Mouse (Mus musculus): ENCODE data around the gene Nt5dc1.

The Nt5dc1 gene

GRCm38 (mm10) chr10:34328310-34328709 is 90.0 kb downstream of the Nt5dc1 start:
- Histone ChIP-seq H3K36me3 (ENCODE audit: insufficient read depth, low read length) (no peaks in the 10 kb centered on the region), H3K4me3 (replicated peaks; ENCODE audit: low read length) (no peak overlapping the region), H3K4me1 (replicated peaks; ENCODE audit: low read depth, low read length) (no peaks in the 10 kb centered on the region; the same call in 1 of the 2 replicates), H3K9me3 (ENCODE audit: low read length) (no peaks in the 10 kb centered on the region), H3K27me3 (ENCODE audit: insufficient read depth, low read length) (no peaks in the 10 kb centered on the region)
- TF ChIP-seq NANOG (IDR thresholded peaks at IDR 0.05; ENCODE audit: borderline replicate concordance, low read length): no peak
- TF ChIP-seq POU5F1 (IDR thresholded peaks at IDR 0.05; ENCODE audit: borderline replicate concordance, low read length): no peak
- peak; percentile 40 for TF ChIP-seq CTCF (conservative IDR thresholded peaks at IDR 0.05; ENCODE audit: low read length)

- Histone ChIP-seq H3K4me3 (replicated peaks; ENCODE audit: low read length) (no peak overlapping the region), H3K4me1 (replicated peaks; ENCODE audit: low read depth, low read length) (no peaks in the 10 kb centered on the region; the same call in 1 of the 2 replicates), H3K9me3 (ENCODE audit: low read length) (no peaks in the 10 kb centered on the region), H3K36me3 (ENCODE audit: insufficient read depth, low read length) (no peaks in the 10 kb centered on the region), H3K27me3 (ENCODE audit: insufficient read depth, low read length) (no peaks in the 10 kb centered on the region)
- no peak for TF ChIP-seq POU5F1 (IDR thresholded peaks at IDR 0.05; ENCODE audit: borderline replicate concordance, low read length)
Observed at GRCm38 (mm10) chr10:34327144-34327543, 91.2 kb downstream of the Nt5dc1 start.

GRCm38 (mm10) chr10:34326701-34327100 is 91.7 kb downstream of the Nt5dc1 start:
- no peak for TF ChIP-seq NANOG (IDR thresholded peaks at IDR 0.05; ENCODE audit: borderline replicate concordance, low read length)
- TF ChIP-seq CTCF (conservative IDR thresholded peaks at IDR 0.05; ENCODE audit: low read length): peak; percentile 95
- no peaks in the 10 kb centered on the region for H3K9me3 ChIP-seq (ENCODE audit: low read length)
- H3K4me1 ChIP-seq (replicated peaks; ENCODE audit: low read depth, low read length): no peaks in the 10 kb centered on the region; the same call in 1 of the 2 replicates
- H3K36me3 ChIP-seq (ENCODE audit: insufficient read depth, low read length): peaks cover 3% of the 10 kb centered on the region; the same call in 1 of the 2 replicates
- H3K27me3 ChIP-seq (ENCODE audit: insufficient read depth, low read length): no peaks in the 10 kb centered on the region
- no peak overlapping the region for H3K4me3 ChIP-seq (replicated peaks; ENCODE audit: low read length)

GRCm38 (mm10) chr10:34320809-34321208 is 97.5 kb downstream of the Nt5dc1 start:
- Histone ChIP-seq H3K27me3 (ENCODE audit: insufficient read depth, low read length) (no peaks in the 10 kb centered on the region), H3K36me3 (ENCODE audit: insufficient read depth, low read length) (peaks cover 3% of the 10 kb centered on the region; the same call in 1 of the 2 replicates), H3K4me3 (replicated peaks; ENCODE audit: low read length) (no peak overlapping the region), H3K4me1 (replicated peaks; ENCODE audit: low read depth, low read length) (peaks cover 18% of the 10 kb centered on the region), H3K9me3 (ENCODE audit: low read length) (no peaks in the 10 kb centered on the region)
- no peak for TF ChIP-seq CTCF (conservative IDR thresholded peaks at IDR 0.05; ENCODE audit: low read length)
- TF ChIP-seq POU5F1 (IDR thresholded peaks at IDR 0.05; ENCODE audit: borderline replicate concordance, low read length): no peak
- TF ChIP-seq NANOG (IDR thresholded peaks at IDR 0.05; ENCODE audit: borderline replicate concordance, low read length): no peak

GRCm38 (mm10) chr10:34317217-34317606 is 101.1 kb downstream of the Nt5dc1 start:
- Histone ChIP-seq H3K9me3 (ENCODE audit: low read length) (no peaks in the 10 kb centered on the region), H3K4me3 (replicated peaks; ENCODE audit: low read length) (no peak overlapping the region), H3K27me3 (ENCODE audit: insufficient read depth, low read length) (no peaks in the 10 kb centered on the region), H3K4me1 (replicated peaks; ENCODE audit: low read depth, low read length) (peaks cover 24% of the 10 kb centered on the region), H3K36me3 (ENCODE audit: insufficient read depth, low read length) (peaks cover 3% of the 10 kb centered on the region; the same call in 1 of the 2 replicates)
- TF ChIP-seq NANOG (IDR thresholded peaks at IDR 0.05; ENCODE audit: borderline replicate concordance, low read length) (no peak), POU5F1 (IDR thresholded peaks at IDR 0.05; ENCODE audit: borderline replicate concordance, low read length) (no peak), CTCF (conservative IDR thresholded peaks at IDR 0.05; ENCODE audit: low read length) (no peak)

- H3K4me3 ChIP-seq (replicated peaks; ENCODE audit: low read length): 0 out of 2 replicates have a peak overlapping the region, but pooled peaks have one; percentile 14
- H3K9me3 ChIP-seq (ENCODE audit: low read length): no peaks in the 10 kb centered on the region
- H3K36me3 ChIP-seq (ENCODE audit: insufficient read depth, low read length): no peaks in the 10 kb centered on the region
- H3K4me1 ChIP-seq (replicated peaks; ENCODE audit: low read depth, low read length): peaks cover 24% of the 10 kb centered on the region
- TF ChIP-seq POU5F1 (IDR thresholded peaks at IDR 0.05; ENCODE audit: borderline replicate concordance, low read length) (no peak), NANOG (IDR thresholded peaks at IDR 0.05; ENCODE audit: borderline replicate concordance, low read length) (no peak), CTCF (conservative IDR thresholded peaks at IDR 0.05; ENCODE audit: low read length) (no peak)
- H3K27me3 ChIP-seq (ENCODE audit: insufficient read depth, low read length): no peaks in the 10 kb centered on the region
Observed at GRCm38 (mm10) chr10:34316571-34317216, 101.7 kb downstream of the Nt5dc1 start.

- Histone ChIP-seq H3K27me3 (ENCODE audit: insufficient read depth, low read length) (no peaks in the 10 kb centered on the region), H3K9me3 (ENCODE audit: low read length) (no peaks in the 10 kb centered on the region), H3K36me3 (ENCODE audit: insufficient read depth, low read length) (no peaks in the 10 kb centered on the region), H3K4me3 (replicated peaks; ENCODE audit: low read length) (no peak overlapping the region), H3K4me1 (replicated peaks; ENCODE audit: low read depth, low read length) (peaks cover 23% of the 10 kb centered on the region)
- TF ChIP-seq CTCF (conservative IDR thresholded peaks at IDR 0.05; ENCODE audit: low read length) (no peak), NANOG (IDR thresholded peaks at IDR 0.05; ENCODE audit: borderline replicate concordance, low read length) (no peak), POU5F1 (IDR thresholded peaks at IDR 0.05; ENCODE audit: borderline replicate concordance, low read length) (no peak)
Observed at GRCm38 (mm10) chr10:34312536-34312935, 105.8 kb downstream of the Nt5dc1 start.

- no peaks in the 10 kb centered on the region for H3K36me3 ChIP-seq (ENCODE audit: insufficient read depth, low read length)
- H3K27me3 ChIP-seq (ENCODE audit: insufficient read depth, low read length): no peaks in the 10 kb centered on the region
- no peaks in the 10 kb centered on the region for H3K4me1 ChIP-seq (replicated peaks; ENCODE audit: low read depth, low read length)
- TF ChIP-seq POU5F1 (IDR thresholded peaks at IDR 0.05; ENCODE audit: borderline replicate concordance, low read length) (no peak), CTCF (conservative IDR thresholded peaks at IDR 0.05; ENCODE audit: low read length) (no peak), NANOG (IDR thresholded peaks at IDR 0.05; ENCODE audit: borderline replicate concordance, low read length) (no peak)
- no peak overlapping the region for H3K4me3 ChIP-seq (replicated peaks; ENCODE audit: low read length)
- no peaks in the 10 kb centered on the region for H3K9me3 ChIP-seq (ENCODE audit: low read length)
Observed at GRCm38 (mm10) chr10:34309915-34310685, 108.3 kb downstream of the Nt5dc1 start.
